Mouse (Mus musculus): ENCODE measurements at regions not wholly inside any gene's neighbourhood (a gene's known extent, or its start where the extent isn't known, plus 50 kb on each side); places are given as distances from the start of the nearest gene placed in this dataset.

GRCm38 (mm10) chr15:63466916-63467315, 378.1 kb downstream of the Gsdmc2 start:
- TF ChIP-seq CTCF (IDR thresholded peaks at IDR 0.05; ENCODE audit: low read depth) = no peak
- no peak for TF ChIP-seq EP300 (IDR thresholded peaks at IDR 0.05; ENCODE audit: low read depth)
